Mouse (Mus musculus): Measurements from ENCODE around the gene Eml2. TPM values are rescaled to one million over a fixed set of nuclear protein-coding genes. Genes with fewer than 3 reads are reported as not detected.

The Eml2 gene
- polyA plus RNA-seq, 1 experiment from 2014 or later = 17.9 TPM

GRCm38 (mm10) chr7:19159411-19159810 lies 16.8 kb upstream of the Eml2 start:
- no peaks in the 10 kb centered on the region for H3K36me3 ChIP-seq (ENCODE audit: insufficient read depth, low read length)
- H3K9me3 ChIP-seq (ENCODE audit: low read length) = no peaks in the 10 kb centered on the region
- no peak overlapping the region for H3K27ac ChIP-seq (ENCODE audit: low read length)
- no peak overlapping the region for H3K9ac ChIP-seq (replicated peaks; ENCODE audit: low read depth)
- H3K4me2 ChIP-seq (replicated peaks; ENCODE audit: low read depth, low read length) = peak overlapping the region; percentile 57
- peaks cover 7% of the 10 kb centered on the region; the same call in 1 of the 2 replicates for H3K27me3 ChIP-seq (replicated peaks; ENCODE audit: insufficient read depth, low read length)
- H3K4me1 ChIP-seq (ENCODE audit: insufficient read depth, low read depth, low read length) = peaks cover 10% of the 10 kb centered on the region
- ATAC-seq (no peak), DNase-seq (ENCODE audit: low spot score) (no peak)
- TF ChIP-seq EP300 (IDR thresholded peaks at IDR 0.05) = no peak
- TF ChIP-seq CTCF (IDR thresholded peaks at IDR 0.05) = no peak
- H3K4me3 ChIP-seq (ENCODE audit: low read depth, low read length) = no peak overlapping the region
- WGBS = 14% methylated on average over 18 of the region's 18 CpGs

GRCm38 (mm10) chr7:19160115-19160514 lies 16.1 kb upstream of the Eml2 start:
- TF ChIP-seq CTCF (IDR thresholded peaks at IDR 0.05) = no peak
- TF ChIP-seq EP300 (IDR thresholded peaks at IDR 0.05) = no peak

GRCm38 (mm10) chr7:19162928-19163327 lies 13.3 kb upstream of the Eml2 start:
- ATAC-seq = peak; percentile 45
- Histone ChIP-seq H3K4me1 (ENCODE audit: insufficient read depth, low read depth, low read length) (peaks cover 14% of the 10 kb centered on the region; the same call in 1 of the 2 replicates), H3K4me2 (replicated peaks; ENCODE audit: low read depth, low read length) (no peak overlapping the region), H3K27ac (ENCODE audit: low read length) (no peak overlapping the region), H3K4me3 (ENCODE audit: low read depth, low read length) (no peak overlapping the region), H3K27me3 (replicated peaks; ENCODE audit: insufficient read depth, low read length) (peaks cover 7% of the 10 kb centered on the region; the same call in 1 of the 2 replicates), H3K36me3 (ENCODE audit: insufficient read depth, low read length) (no peaks in the 10 kb centered on the region), H3K9me3 (ENCODE audit: low read length) (no peaks in the 10 kb centered on the region), H3K9ac (replicated peaks; ENCODE audit: low read depth) (no peak overlapping the region)
- peak; percentile 71 for DNase-seq (ENCODE audit: low spot score)
- WGBS = 63% methylated on average over 7 of the region's 7 CpGs
- TF ChIP-seq CTCF (IDR thresholded peaks at IDR 0.05) (no peak), EP300 (IDR thresholded peaks at IDR 0.05) (peak; percentile 57; the same call in 1 of the 2 replicates)

More at GRCm38 (mm10) chr7:19160115-19160514, 16.1 kb upstream of the Eml2 start:
- peaks cover 10% of the 10 kb centered on the region for H3K4me1 ChIP-seq (ENCODE audit: insufficient read depth, low read depth, low read length)
- peak overlapping the region; percentile 57 for H3K4me2 ChIP-seq (replicated peaks; ENCODE audit: low read depth, low read length)
- no peak overlapping the region for H3K9ac ChIP-seq (replicated peaks; ENCODE audit: low read depth)
- H3K9me3 ChIP-seq (ENCODE audit: low read length) = no peaks in the 10 kb centered on the region
- no peaks in the 10 kb centered on the region for H3K36me3 ChIP-seq (ENCODE audit: insufficient read depth, low read length)
- H3K27me3 ChIP-seq (replicated peaks; ENCODE audit: insufficient read depth, low read length) = peaks cover 7% of the 10 kb centered on the region; the same call in 1 of the 2 replicates
- 3% methylated on average over 20 of the region's 20 CpGs for WGBS
- peak overlapping the region; percentile 19; the same call in 1 of the 2 replicates for H3K4me3 ChIP-seq (ENCODE audit: low read depth, low read length)
- no peak overlapping the region for H3K27ac ChIP-seq (ENCODE audit: low read length)
- DNase-seq (ENCODE audit: low spot score) = peak; percentile 64
- ATAC-seq = peak; percentile 43

- H3K4me3 ChIP-seq (ENCODE audit: low read depth, low read length) = no peak overlapping the region
- H3K9me3 ChIP-seq (ENCODE audit: low read length) = no peaks in the 10 kb centered on the region
- 19% methylated on average over 12 of the region's 12 CpGs for WGBS
- H3K36me3 ChIP-seq (ENCODE audit: insufficient read depth, low read length) = no peaks in the 10 kb centered on the region
- H3K27me3 ChIP-seq (replicated peaks; ENCODE audit: insufficient read depth, low read length) = peaks cover 7% of the 10 kb centered on the region; the same call in 1 of the 2 replicates
- DNase-seq (ENCODE audit: low spot score) (no peak), ATAC-seq (no peak)
- no peak overlapping the region for H3K9ac ChIP-seq (replicated peaks; ENCODE audit: low read depth)
- peak overlapping the region; percentile 33; the same call in 1 of the 2 replicates for H3K4me2 ChIP-seq (replicated peaks; ENCODE audit: low read depth, low read length)
- TF ChIP-seq CTCF (IDR thresholded peaks at IDR 0.05) (no peak), EP300 (IDR thresholded peaks at IDR 0.05) (no peak)
- no peak overlapping the region; the same call in 1 of the 2 replicates for H3K27ac ChIP-seq (ENCODE audit: low read length)
- peaks cover 14% of the 10 kb centered on the region; the same call in 1 of the 2 replicates for H3K4me1 ChIP-seq (ENCODE audit: insufficient read depth, low read depth, low read length)
Observed at GRCm38 (mm10) chr7:19163752-19164151, 12.5 kb upstream of the Eml2 start.

- no peak for TF ChIP-seq EP300 (IDR thresholded peaks at IDR 0.05)
- TF ChIP-seq CTCF (IDR thresholded peaks at IDR 0.05) = no peak
- Histone ChIP-seq H3K27me3 (replicated peaks; ENCODE audit: insufficient read depth, low read length) (peaks cover 7% of the 10 kb centered on the region; the same call in 1 of the 2 replicates), H3K9me3 (ENCODE audit: low read length) (no peaks in the 10 kb centered on the region), H3K4me2 (replicated peaks; ENCODE audit: low read depth, low read length) (peak overlapping the region; percentile 33), H3K36me3 (ENCODE audit: insufficient read depth, low read length) (no peaks in the 10 kb centered on the region), H3K27ac (ENCODE audit: low read length) (no peak overlapping the region), H3K4me1 (ENCODE audit: insufficient read depth, low read depth, low read length) (peaks cover 14% of the 10 kb centered on the region; the same call in 1 of the 2 replicates), H3K4me3 (ENCODE audit: low read depth, low read length) (no peak overlapping the region; the same call in 1 of the 2 replicates), H3K9ac (replicated peaks; ENCODE audit: low read depth) (no peak overlapping the region)
- WGBS = 1% methylated on average over 6 of the region's 6 CpGs
- ATAC-seq (peak; percentile 46), DNase-seq (ENCODE audit: low spot score) (peak; percentile 54)
Observed at GRCm38 (mm10) chr7:19164189-19164588, 12.0 kb upstream of the Eml2 start.

- Histone ChIP-seq H3K27me3 (replicated peaks; ENCODE audit: insufficient read depth, low read length) (no peaks in the 10 kb centered on the region; the same call in none of the 2 replicates), H3K36me3 (ENCODE audit: insufficient read depth, low read length) (no peaks in the 10 kb centered on the region), H3K4me1 (ENCODE audit: insufficient read depth, low read depth, low read length) (peaks cover 10% of the 10 kb centered on the region; the same call in 1 of the 2 replicates), H3K9ac (replicated peaks; ENCODE audit: low read depth) (no peak overlapping the region), H3K27ac (ENCODE audit: low read length) (no peak overlapping the region), H3K4me3 (ENCODE audit: low read depth, low read length) (no peak overlapping the region), H3K9me3 (ENCODE audit: low read length) (no peaks in the 10 kb centered on the region), H3K4me2 (replicated peaks; ENCODE audit: low read depth, low read length) (peak overlapping the region; percentile 33)
- no peak for TF ChIP-seq EP300 (IDR thresholded peaks at IDR 0.05)
- peak; percentile 35 for ATAC-seq
- 2% methylated on average over 13 of the region's 13 CpGs for WGBS
- DNase-seq (ENCODE audit: low spot score) = peak; percentile 65
Observed at GRCm38 (mm10) chr7:19164978-19165377, 11.2 kb upstream of the Eml2 start.
